Mouse (Mus musculus) liver, embryonic 14.5 days (tissue): ENCODE results near the gene N4bp2l1. TPM values are rescaled to one million over a fixed set of nuclear protein-coding genes. Genes with fewer than 3 reads are reported as not detected.

ENCODE experiments used
- ATAC-seq: fragments of 200-750 bp; cut with Nextera tagmentation; 2 replicates; pipeline ENCODE4 v1.8.0; 2017; ENCODE audit warnings: moderate number of reproducible peaks, mild to moderate bottlenecking, moderate library complexity; ENCODE audit not compliant: insufficient read depth
- DNase-seq, 3 experiments: peaks; one replicate each; pipeline ENCODE4 v3.0.0-alpha.2; 2012 to 2013; ENCODE audit warnings: low read depth in 3 of 3, low spot score in 3 of 3
- H3K27ac ChIP-seq: fragments of 300-500 bp; sonication (generic); 2 replicates; pipeline ENCODE4 v1.5.1; 2014; ENCODE audit warnings: moderate library complexity, mild to moderate bottlenecking, control low read depth, inconsistent platforms
- H3K27me3 ChIP-seq: fragments of 300-500 bp; sonication (generic); 2 replicates; pipeline ENCODE4 v1.6.1; 2014; ENCODE audit warnings: mild to moderate bottlenecking, low read length, moderate library complexity; ENCODE audit not compliant: control insufficient read depth, insufficient read depth
- H3K36me3 ChIP-seq: fragments of 300-500 bp; sonication (generic); replicated peaks from 2 replicates; pipeline ENCODE4 v1.6.1; 2014; ENCODE audit warnings: low read depth; ENCODE audit not compliant: control insufficient read depth, insufficient read depth
- H3K4me1 ChIP-seq, 2 experiments: fragments of 200-500 bp in 1 of 2; fragments of 300-500 bp in 1 of 2; sonication (generic) in 1 of 2; replicated peaks; 2 replicates each; pipeline ENCODE4 v1.6.1; 2012 to 2014; ENCODE audit warnings: antibody characterized with exemption in 1 of 2, inconsistent platforms in 1 of 2, low read length in 1 of 2; ENCODE audit not compliant: control insufficient read depth in 2 of 2, insufficient read depth in 2 of 2
- H3K4me2 ChIP-seq: fragments of 300-500 bp; sonication (generic); 2 replicates; pipeline ENCODE4 v1.6.1; 2014; ENCODE audit warnings: low read depth, mild to moderate bottlenecking, control low read depth, moderate library complexity
- H3K4me3 ChIP-seq, 2 experiments: fragments of 200-500 bp in 1 of 2; fragments of 300-500 bp in 1 of 2; sonication (generic) in 1 of 2; 2 replicates each; pipeline ENCODE4 v1.5.1; 2012 to 2014; ENCODE audit warnings: low read depth in 2 of 2, low read length in 2 of 2, mild to moderate bottlenecking in 2 of 2, control low read depth in 1 of 2, inconsistent platforms in 1 of 2, moderate library complexity in 1 of 2; ENCODE audit not compliant: insufficient read depth in 1 of 2
- H3K9ac ChIP-seq: fragments of 300-500 bp; sonication (generic); replicated peaks from 2 replicates; pipeline ENCODE4 v1.6.1; 2014; ENCODE audit warnings: mild to moderate bottlenecking, control low read depth, moderate library complexity
- H3K9me3 ChIP-seq: fragments of 300-500 bp; sonication (generic); 2 replicates; pipeline ENCODE4 v1.6.1; 2016; ENCODE audit warnings: low read length, mixed read lengths; ENCODE audit not compliant: control insufficient read depth
- CTCF ChIP-seq: IDR thresholded peaks from 2 replicates; pipeline ENCODE4 v1.5.1; 2016; ENCODE audit warnings: antibody characterized with exemption, low read depth, control low read depth
- EP300 ChIP-seq: IDR thresholded peaks from 2 replicates; pipeline ENCODE4 v1.6.1; 2016; ENCODE audit warnings: antibody characterized with exemption, low read depth
- WGBS: fragments of 180-500 bp; shearing (Covaris S2); extraction: QIAGEN DNeasy Blood & Tissue Kit; methylation state at CpG from one replicate; pipeline ENCODE4 v1.1.7; 2014; ENCODE audit not compliant: insufficient replicate concordance; 5-methylcytosine and 5-hydroxymethylcytosine counted together
- polyA plus RNA-seq, 2 experiments: library from polyadenylated mRNA; depleted of rRNA in 1 of 2; stranded (reverse) in 1 of 2; unstranded in 1 of 2; fragments of >200 nt; fragmentation: Nextera tagmentation in 1 of 2; extraction: Ambion mirVana in 1 of 2; gene quantifications; 2 replicates each; pipeline versions ENCODE4 v1.2.1 to v1.2.3; 2012 to 2014

N4bp2l1 gene
- polyA plus RNA-seq, 2 experiments: 8.3 to 8.4 TPM

DNA sequence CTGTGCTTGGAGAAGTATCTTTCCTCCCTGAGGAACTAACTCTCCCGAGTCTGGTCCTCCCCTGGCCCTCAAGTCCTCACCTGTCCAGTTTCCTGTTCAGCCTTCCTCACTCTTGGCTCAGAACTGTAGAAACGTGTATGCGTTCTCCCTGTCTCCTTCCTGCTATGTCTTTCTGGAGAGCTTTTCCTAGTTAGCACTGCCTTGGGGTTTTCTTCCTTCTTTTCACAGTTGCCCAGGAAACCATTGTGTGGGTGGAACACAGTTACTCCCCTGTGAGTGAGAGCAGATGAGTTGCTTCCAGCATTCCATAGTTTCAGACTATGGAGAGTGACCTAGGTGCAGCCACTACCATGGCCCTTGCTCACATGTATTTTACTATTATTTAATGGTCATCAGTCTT lies 30.8 kb downstream of the N4bp2l1 start:
- H3K4me1 ChIP-seq: no peaks in the 10 kb centered on the region; a peak in 1 of 4 replicates

DNA sequence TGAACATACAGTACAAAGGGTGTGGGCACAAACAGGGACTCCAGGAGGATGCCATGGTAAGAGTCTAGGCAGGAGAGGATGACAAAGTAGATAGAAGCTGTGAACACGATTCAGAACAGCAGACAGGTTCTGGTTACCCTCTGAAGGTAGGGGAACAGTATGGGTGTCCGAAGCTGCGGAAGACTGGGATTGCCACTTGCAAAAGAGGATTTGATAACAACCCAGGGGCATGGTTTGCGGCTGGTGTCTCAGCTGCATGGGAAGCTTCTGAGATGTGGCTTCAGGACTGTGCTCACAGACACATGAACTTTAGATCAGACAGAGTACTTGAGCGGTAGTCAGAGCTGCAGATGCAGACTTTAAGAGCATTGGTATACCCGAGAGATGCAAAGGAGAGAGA lies 32.6 kb downstream of the N4bp2l1 start:
- Histone ChIP-seq H3K36me3 (peaks cover 44% of the 10 kb centered on the region), H3K4me2 (no peak overlapping the region), H3K4me3 (no peak overlapping the region), H3K27ac (no peak overlapping the region), H3K27me3 (no peaks in the 10 kb centered on the region), H3K9ac (no peak overlapping the region), H3K4me1 (no peaks in the 10 kb centered on the region; a peak in 1 of 4 replicates), H3K9me3 (no peaks in the 10 kb centered on the region)
- 85% methylated on average over 6 of the region's 6 CpGs for WGBS
- TF ChIP-seq CTCF (no peak), EP300 (no peak)
- no peak for DNase-seq
- ATAC-seq: no peak

More for the DNA sequence above, 30.8 kb downstream of the N4bp2l1 start:
- Histone ChIP-seq H3K36me3 (peaks cover 40% of the 10 kb centered on the region), H3K9ac (no peak overlapping the region), H3K9me3 (no peaks in the 10 kb centered on the region), H3K4me3 (no peak overlapping the region), H3K4me2 (no peak overlapping the region), H3K27me3 (no peaks in the 10 kb centered on the region), H3K27ac (no peak overlapping the region)
- ATAC-seq (no peak), DNase-seq (no peak)
- TF ChIP-seq EP300 (no peak), CTCF (no peak)
- WGBS: 73% methylated on average over 3 of the region's 3 CpGs

DNA sequence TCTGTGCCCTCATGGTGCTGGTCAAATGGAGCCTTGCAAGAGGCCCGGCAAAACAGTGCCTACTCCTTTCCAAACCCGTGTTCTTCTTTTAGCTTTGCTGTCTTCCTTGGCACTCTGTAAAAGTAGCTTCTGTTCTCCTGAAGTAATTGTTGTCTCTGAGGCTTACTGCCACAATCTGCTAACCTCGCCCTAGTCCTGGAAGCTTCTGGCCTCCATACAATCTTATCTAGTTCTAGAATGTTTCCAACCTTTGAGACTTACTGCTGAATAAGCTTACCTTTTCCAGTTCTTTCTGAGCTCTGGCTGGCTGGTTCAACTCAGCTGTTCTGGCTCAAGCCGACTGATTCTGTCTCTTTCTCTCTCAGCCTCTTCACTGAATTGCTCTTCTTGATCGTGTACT lies 35.2 kb downstream of the N4bp2l1 start:
- Histone ChIP-seq H3K4me1 (no peaks in the 10 kb centered on the region; a peak in 1 of 4 replicates), H3K9ac (no peak overlapping the region), H3K27ac (no peak overlapping the region), H3K36me3 (peaks cover 50% of the 10 kb centered on the region), H3K4me3 (no peak overlapping the region), H3K4me2 (no peak overlapping the region), H3K9me3 (no peaks in the 10 kb centered on the region), H3K27me3 (no peaks in the 10 kb centered on the region)
- TF ChIP-seq EP300: no peak
- TF ChIP-seq CTCF: no peak
- no peak for ATAC-seq
- WGBS: 72% methylated on average over 5 of the region's 5 CpGs
- DNase-seq: no peak

DNA sequence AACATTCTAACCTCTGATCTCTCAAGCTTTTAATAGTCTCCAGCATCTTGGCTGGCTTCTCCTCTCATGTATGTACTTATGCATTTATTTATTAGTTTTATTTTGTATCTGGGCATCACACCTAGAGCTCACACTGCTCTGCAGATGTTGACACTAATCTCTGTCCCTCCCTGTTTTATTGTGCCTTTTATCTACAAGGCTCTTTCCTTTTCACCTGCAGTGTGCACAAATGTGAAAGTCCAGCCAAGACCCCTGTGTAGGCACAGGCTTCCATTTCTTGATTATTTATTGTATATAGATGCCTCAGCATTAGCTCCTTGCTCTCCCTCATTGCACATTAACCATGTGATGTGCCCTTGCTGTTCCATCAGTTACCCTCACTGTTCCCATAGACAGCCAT lies 35.6 kb downstream of the N4bp2l1 start:
- DNase-seq (no peak), ATAC-seq (no peak)
- H3K9me3 ChIP-seq: no peaks in the 10 kb centered on the region
- H3K4me2 ChIP-seq: no peak overlapping the region
- H3K9ac ChIP-seq: no peak overlapping the region
- no peak overlapping the region for H3K4me3 ChIP-seq
- no peak overlapping the region for H3K27ac ChIP-seq
- H3K27me3 ChIP-seq: no peaks in the 10 kb centered on the region
- H3K4me1 ChIP-seq: no peaks in the 10 kb centered on the region; a peak in 1 of 4 replicates
- no peak for TF ChIP-seq EP300
- TF ChIP-seq CTCF: no peak
- peaks cover 48% of the 10 kb centered on the region for H3K36me3 ChIP-seq

DNA sequence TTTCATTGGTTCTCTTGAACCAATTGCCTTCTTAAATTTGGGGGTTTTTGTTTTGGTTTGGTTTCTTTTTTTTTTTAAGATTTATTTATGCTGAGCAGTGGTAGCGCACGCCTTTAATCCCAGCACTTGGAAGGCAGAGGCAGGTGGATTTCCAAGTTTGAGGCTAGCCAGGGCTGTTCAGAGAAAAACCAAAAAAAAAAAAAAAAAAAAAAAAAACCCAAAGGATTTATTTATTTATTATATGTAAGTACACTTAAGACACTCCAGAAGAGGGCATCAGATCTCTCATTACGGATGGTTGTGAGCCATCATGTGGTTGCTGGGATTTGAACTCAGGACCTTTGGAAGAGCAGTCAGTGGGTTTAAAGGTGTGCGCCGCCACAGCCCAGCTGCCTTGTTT lies 36.1 kb downstream of the N4bp2l1 start:
- H3K27me3 ChIP-seq: no peaks in the 10 kb centered on the region
- no peak overlapping the region for H3K4me2 ChIP-seq
- H3K27ac ChIP-seq: no peak overlapping the region
- no peak overlapping the region for H3K4me3 ChIP-seq
- no peaks in the 10 kb centered on the region for H3K9me3 ChIP-seq
- TF ChIP-seq EP300: no peak
- no peak for TF ChIP-seq CTCF
- no peaks in the 10 kb centered on the region; a peak in 1 of 4 replicates for H3K4me1 ChIP-seq
- peaks cover 46% of the 10 kb centered on the region for H3K36me3 ChIP-seq
- WGBS: 94% methylated on average over 5 of the region's 5 CpGs
- DNase-seq: no peak
- no peak overlapping the region for H3K9ac ChIP-seq
- no peak for ATAC-seq
